Mouse (Mus musculus) brain, embryonic 14.5 days (tissue): ENCODE results near the gene Simc1.

Experiments
- CTCF ChIP-seq: fragments of 200-500 bp; IDR thresholded peaks from 2 replicates; pipeline ENCODE4 v1.5.1; 2012; ENCODE audit warnings: inconsistent platforms, mild to moderate bottlenecking, moderate library complexity, borderline replicate concordance; ENCODE audit not compliant: insufficient read depth, insufficient read length; ENCODE audit errors: extremely low read depth
- POLR2A ChIP-seq: fragments of 200-500 bp; IDR thresholded peaks from 2 replicates; pipeline ENCODE4 v1.6.1; 2012; ENCODE audit warnings: mild to moderate bottlenecking, inconsistent platforms, borderline replicate concordance; ENCODE audit not compliant: poor library complexity, insufficient read depth, insufficient read length, severe bottlenecking; ENCODE audit errors: extremely low read depth

GRCm38 (mm10) chr13:54491381-54491780, 12.2 kb upstream of the Simc1 start:
- TF ChIP-seq POLR2A: no peak
- no peak for TF ChIP-seq CTCF
